Mouse (Mus musculus) ES-E14 (cell line): ENCODE measurements around the gene Psmg4. TPM values are rescaled to one million over a fixed set of nuclear protein-coding genes. Genes with fewer than 3 reads are reported as not detected.

Source experiments
- DNase-seq: peaks from one replicate; pipeline ENCODE4 v3.0.0-alpha.2; 2013; ENCODE audit warnings: low read depth, low spot score
- H3K27ac ChIP-seq: 2 replicates; pipeline ENCODE4 v1.5.1; 2012; ENCODE audit warnings: low read depth, mild to moderate bottlenecking, low read length, moderate library complexity, mixed read lengths; ENCODE audit not compliant: poor library complexity, insufficient read depth, severe bottlenecking
- H3K36me3 ChIP-seq: 2 replicates; pipeline ENCODE4 v1.6.1; 2012; ENCODE audit warnings: mild to moderate bottlenecking, low read length, moderate library complexity, mixed read lengths; ENCODE audit not compliant: control insufficient read depth, poor library complexity, insufficient read depth, severe bottlenecking
- H3K4me1 ChIP-seq, 2 experiments: fragments of 150-350 bp in 1 of 2; sonication (generic) in 1 of 2; 2 replicates each; pipeline ENCODE4 v1.6.1; 2012; ENCODE audit warnings: low read length in 2 of 2, mild to moderate bottlenecking in 1 of 2, mixed read lengths in 1 of 2; ENCODE audit not compliant: control insufficient read depth in 2 of 2, insufficient read depth in 2 of 2, poor library complexity in 1 of 2
- H3K4me3 ChIP-seq, 2 experiments: fragments of 150-350 bp in 1 of 2; sonication (generic) in 1 of 2; 2 replicates each; pipeline ENCODE4 v1.5.1; 2012; ENCODE audit warnings: low read length in 2 of 2, low read depth in 1 of 2, mild to moderate bottlenecking in 1 of 2, mixed read lengths in 1 of 2; ENCODE audit not compliant: insufficient read depth in 1 of 2, poor library complexity in 1 of 2, severe bottlenecking in 1 of 2
- H3K9ac ChIP-seq: 2 replicates; pipeline ENCODE4 v1.6.1; 2012; ENCODE audit warnings: low read depth, mild to moderate bottlenecking, low read length, mixed read lengths; ENCODE audit not compliant: poor library complexity, insufficient read depth, severe bottlenecking
- H3K9me3 ChIP-seq: fragments of 150-350 bp; sonication (generic); 2 replicates; pipeline ENCODE4 v1.6.1; 2012; ENCODE audit warnings: low read depth, mild to moderate bottlenecking, low read length; ENCODE audit not compliant: control insufficient read depth, insufficient read depth
- CHD2 ChIP-seq: IDR thresholded peaks from 2 replicates; pipeline ENCODE4 v1.6.1; 2014; ENCODE audit warnings: mild to moderate bottlenecking, low read depth, low read length, inconsistent platforms
- HCFC1 ChIP-seq: IDR thresholded peaks from 2 replicates; pipeline ENCODE4 v1.6.1; 2012; ENCODE audit warnings: low read length, inconsistent platforms, borderline replicate concordance; ENCODE audit not compliant: insufficient read depth
- MAFK ChIP-seq: IDR thresholded peaks from 2 replicates; pipeline ENCODE4 v1.6.1; 2014; ENCODE audit warnings: mild to moderate bottlenecking, low read depth, low read length, inconsistent platforms; ENCODE audit not compliant: insufficient read depth
- ZC3H11A ChIP-seq: IDR thresholded peaks from 2 replicates; pipeline ENCODE4 v1.6.1; 2012; ENCODE audit warnings: low read depth, mild to moderate bottlenecking, inconsistent platforms, low read length, borderline replicate concordance
- ZNF384 ChIP-seq: IDR thresholded peaks from 2 replicates; pipeline ENCODE4 v1.6.1; 2012; ENCODE audit warnings: low read depth, low read length, inconsistent platforms
- in situ Hi-C, 2 experiments: fragments of 600-800 bp; cut with MboI; formaldehyde crosslinking; loops; one replicate each; pipeline ENCODE4 v1.15.1; 2025; ENCODE audit warnings: low sequenced_read_pairs in 2 of 2, inconsistent platforms in 1 of 2; ENCODE audit not compliant: unreplicated experiment in 2 of 2
- total RNA-seq: library from RNA; depleted of rRNA; stranded (reverse); fragments of 300-350 nt; gene quantifications from 2 replicates; pipeline ENCODE4 v1.2.3, GENCODE M21; 2012

Gene Psmg4
- total RNA-seq, 1 experiment: 80.1 TPM

DNA sequence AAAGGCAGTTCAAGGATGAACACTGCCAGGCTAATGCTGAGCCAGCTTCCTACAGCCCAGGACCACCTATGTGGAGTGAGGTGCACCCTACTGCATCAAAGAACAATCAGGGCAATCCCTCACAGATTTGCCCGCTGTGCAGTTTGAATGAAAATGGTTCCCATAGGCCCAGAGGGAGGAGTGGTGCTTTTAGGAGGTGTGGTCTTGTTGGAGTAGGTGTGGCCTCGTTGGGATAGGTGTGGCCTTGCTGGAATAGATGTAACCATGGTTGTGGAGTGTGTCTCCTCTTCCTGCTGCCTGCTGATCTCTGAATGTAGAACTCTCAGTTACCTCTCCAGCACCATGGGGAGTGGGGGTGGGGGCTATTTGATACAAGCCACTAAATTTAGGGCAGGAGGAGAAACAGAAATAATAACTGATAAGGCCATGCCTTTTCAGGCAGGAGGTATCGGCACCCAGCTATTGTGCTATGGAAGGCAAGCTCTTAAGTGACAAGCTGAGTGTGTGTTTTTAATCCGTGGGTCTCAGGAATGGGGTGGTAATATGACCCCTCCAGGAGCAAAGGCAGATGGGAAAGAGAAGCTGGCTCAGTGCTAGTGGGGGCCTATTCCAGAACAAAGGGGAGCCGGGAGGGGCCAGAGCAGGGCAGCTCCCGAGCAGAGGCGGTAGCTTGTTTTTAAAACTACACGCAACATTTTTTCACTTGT lies 6.5 kb upstream of the Psmg4 start:
- Histone ChIP-seq H3K9ac (peak overlapping the region; percentile 18; the same call in 1 of the 2 replicates), H3K4me1 (peaks cover 13 to 22% of the 10 kb centered on the region in 2 experiments), H3K36me3 (no peaks in the 10 kb centered on the region), H3K9me3 (no peaks in the 10 kb centered on the region), H3K27ac (peak overlapping the region; percentile 58), H3K4me3 (peak overlapping the region; percentile 6 to 53; a peak in 3 of 4 replicates)
- TF ChIP-seq ZC3H11A (no peak), MAFK (peak; percentile 79)
- in situ Hi-C loops: no loop called here
- peak; percentile 81 for DNase-seq

DNA sequence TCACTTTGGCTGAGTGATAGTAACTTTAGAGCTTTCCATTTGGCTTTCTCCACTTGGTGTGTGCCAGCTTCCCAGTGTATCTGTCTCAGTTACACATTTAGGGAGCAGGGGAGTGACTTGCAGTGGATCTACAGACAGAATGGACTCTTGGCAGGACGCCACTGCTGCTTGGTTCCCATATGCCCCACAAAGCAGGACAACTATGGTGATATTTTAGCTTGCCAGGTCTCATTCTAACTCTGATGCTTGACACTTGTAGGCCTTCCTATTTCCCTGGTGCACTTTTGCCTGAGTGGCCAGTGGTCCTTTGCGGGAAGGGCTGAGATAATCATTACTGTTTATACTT lies 6.0 kb upstream of the Psmg4 start:
- Histone ChIP-seq H3K4me1 (peaks cover 13 to 20% of the 10 kb centered on the region in 2 experiments), H3K36me3 (no peaks in the 10 kb centered on the region), H3K27ac (peak overlapping the region; percentile 58), H3K9me3 (no peaks in the 10 kb centered on the region), H3K4me3 (peak overlapping the region in 1 of 2 experiments; percentile 53; a peak in 3 of 4 replicates), H3K9ac (peak overlapping the region; percentile 18; the same call in 1 of the 2 replicates)
- DNase-seq: no peak
- in situ Hi-C loops: no loop called here
- TF ChIP-seq MAFK: no peak

DNA sequence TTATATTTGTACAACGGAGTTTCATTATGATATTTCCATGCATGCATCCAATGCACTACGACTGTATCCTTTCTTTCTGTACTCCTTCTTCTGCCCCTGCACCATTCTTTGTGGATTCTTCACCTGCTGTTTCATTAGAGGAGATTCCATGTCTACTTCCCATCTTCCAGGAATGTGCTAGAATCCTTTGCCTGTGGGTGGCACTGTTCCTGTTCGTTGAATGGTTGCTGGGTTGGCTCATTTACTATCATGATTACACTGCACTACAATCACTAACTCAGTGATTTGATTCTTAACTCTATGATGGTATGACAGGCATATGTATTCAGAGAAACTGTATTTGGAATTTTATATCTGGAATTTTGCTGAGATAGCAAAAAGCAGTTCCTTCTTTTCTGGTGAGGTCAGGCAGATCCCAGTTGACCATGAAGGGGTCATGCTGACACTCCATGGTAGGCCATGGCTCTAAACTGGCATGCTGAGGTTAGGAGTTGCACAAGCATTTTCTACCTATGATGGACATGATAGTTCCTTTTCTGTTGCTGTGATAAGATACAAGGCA lies 5.1 kb upstream of the Psmg4 start:
- Histone ChIP-seq H3K4me1 (peaks cover 13% of the 10 kb centered on the region in 2 experiments), H3K27ac (no peak overlapping the region), H3K4me3 (no peak overlapping the region), H3K9me3 (no peaks in the 10 kb centered on the region), H3K36me3 (no peaks in the 10 kb centered on the region), H3K9ac (no peak overlapping the region)
- in situ Hi-C loops: no loop called here
- TF ChIP-seq HCFC1 (no peak), MAFK (peak; percentile 86)
- DNase-seq: no peak

DNA sequence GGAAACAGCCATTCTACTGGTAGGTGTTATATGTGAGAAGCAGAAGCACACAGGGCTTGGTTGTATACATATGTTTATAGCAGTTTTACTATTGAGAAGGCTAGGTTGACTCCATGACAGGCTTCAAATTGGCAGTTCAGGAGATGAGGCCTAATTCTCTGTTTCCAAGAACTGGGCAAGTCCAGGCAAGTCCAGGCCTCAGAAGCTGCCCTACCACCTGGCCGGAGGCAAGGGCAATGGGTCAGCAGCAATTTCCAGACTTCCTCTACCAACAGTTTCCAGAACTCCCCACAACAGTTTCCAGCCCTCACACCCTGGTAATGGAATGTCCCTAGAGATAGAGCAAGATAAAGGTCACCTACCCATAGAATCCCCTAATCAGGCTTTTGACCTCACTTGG lies 2.8 kb upstream of the Psmg4 start:
- H3K4me1 ChIP-seq: peaks cover 6 to 8% of the 10 kb centered on the region in 2 experiments
- H3K9me3 ChIP-seq: peaks cover 6% of the 10 kb centered on the region; the same call in 1 of the 2 replicates
- in situ Hi-C loops: no loop called here
- TF ChIP-seq HCFC1 (no peak), CHD2 (no peak), MAFK (no peak), ZNF384 (no peak), ZC3H11A (no peak)
- H3K9ac ChIP-seq: no peak overlapping the region
- no peak for DNase-seq
- no peak overlapping the region for H3K27ac ChIP-seq
- H3K36me3 ChIP-seq: peaks cover 4% of the 10 kb centered on the region; the same call in 1 of the 2 replicates
- H3K4me3 ChIP-seq: no peak overlapping the region
